Mouse (Mus musculus): ENCODE results near the gene Pigx.

GRCm38 (mm10) chr16:32105698-32106097 is 6.2 kb upstream of the Pigx start:
- TF ChIP-seq POLR2A (IDR thresholded peaks at IDR 0.05; ENCODE audit: low read depth, low read length) (no peak), CTCF (conservative IDR thresholded peaks at IDR 0.05; ENCODE audit: insufficient read depth, insufficient read length, low read depth, low read length) (peak; percentile 23; the same call in 1 of the 2 replicates)

All from kidney, adult 2 months (tissue).